Mouse (Mus musculus) left cerebral cortex, adult 2 months (tissue): Measurements from ENCODE around the gene Arl5a. TPM values are rescaled to one million over a fixed set of nuclear protein-coding genes. Genes with fewer than 3 reads are reported as not detected.

Experiments used
- DNase-seq, 2 experiments: peaks; one replicate each; pipeline ENCODE4 v3.0.0; 2021 to 2022; ENCODE audit warnings: low spot score in 2 of 2, mixed read lengths in 1 of 2; ENCODE audit errors: extremely low spot score in 1 of 2
- H3K27ac ChIP-seq: fragments of 200-600 bp; 2 replicates; pipeline ENCODE4 v1.8.1; 2022
- H3K4me3 ChIP-seq: fragments of 200-600 bp; 2 replicates; pipeline ENCODE4 v1.8.1; 2022
- CTCF ChIP-seq: fragments of 200-600 bp; IDR thresholded peaks from 2 replicates; pipeline ENCODE4 v1.8.1; 2022; ENCODE audit warnings: antibody characterized with exemption, mild to moderate bottlenecking, moderate library complexity
- intact Hi-C: fragments of 180-260 bp; cut with DNase I; formaldehyde crosslinking; loops from one replicate; pipeline ENCODE4 v1.15.1; 2025
- long read RNA-seq, 2 experiments: library from polyadenylated mRNA; stranded (forward); transcript quantifications; one replicate each; pipeline ENCODE4 v2.0.0; 2021; ENCODE audit warnings: borderline mapping rate in 2 of 2
- total RNA-seq, 2 experiments: library from RNA; stranded (reverse); gene quantifications; 2 replicates each; pipeline ENCODE4 v1.2.3; 2021

The Arl5a gene
- total RNA-seq: 10 to 100 TPM; 62.9 to 66.8 TPM
- long read RNA-seq, experiment 1, full-length matches to known transcripts: 88 of 104 reads
- long read RNA-seq, experiment 1, partial matches to known transcripts: 1 of 104 reads
- long read RNA-seq, experiment 1, other reads (novel, unspliced or antisense): 15 of 104 reads
- long read RNA-seq, experiment 2, full-length matches to known transcripts: 53 of 58 reads
- long read RNA-seq, experiment 2, partial matches to known transcripts: 0 of 58 reads
- long read RNA-seq, experiment 2, other reads (novel, unspliced or antisense): 5 of 58 reads

DNA sequence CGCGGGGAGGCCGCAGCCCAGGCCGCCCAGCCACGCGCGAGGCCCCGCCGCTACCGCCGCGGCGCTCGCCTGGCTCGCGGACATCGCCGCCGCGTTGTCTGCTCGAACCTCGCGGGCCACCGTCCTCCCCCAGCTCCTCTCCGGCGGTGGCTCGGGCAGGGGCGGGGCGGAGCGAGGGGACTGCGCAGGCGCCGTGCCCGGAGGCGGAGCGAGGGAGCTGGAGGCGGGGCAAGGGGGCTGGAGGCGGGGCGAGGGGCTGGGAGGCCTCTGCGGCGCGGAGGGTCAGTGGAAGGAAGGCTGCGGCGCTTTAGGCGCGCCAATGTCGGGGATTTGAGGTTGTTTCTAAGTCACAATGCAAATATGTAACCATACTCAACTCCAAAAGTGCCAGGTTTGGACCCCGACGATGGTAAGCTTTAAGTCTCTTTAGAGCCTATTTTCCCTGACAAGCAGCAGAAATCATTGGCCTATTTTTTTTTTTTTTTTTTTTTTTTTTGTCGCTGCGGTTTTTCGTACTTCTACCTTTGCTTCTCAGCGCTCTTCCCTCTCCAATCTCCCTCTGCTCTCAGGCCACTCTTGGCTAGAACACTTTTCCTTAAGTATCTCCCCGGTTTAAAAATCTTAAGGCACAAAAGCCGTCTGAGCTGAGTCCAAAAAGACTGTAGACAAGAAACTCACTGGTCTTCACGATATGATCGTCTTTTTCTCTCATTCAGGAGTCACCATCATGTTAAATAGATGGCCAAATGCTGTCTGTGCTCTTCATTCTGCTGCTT lies at the start of gene Arl5a:
Gene Arl5a, minus strand, starts transcription at position 155 of the 776 bp plus-strand sequence.
- Histone ChIP-seq H3K4me3 (peak within 1 kb of the TSS; percentile 94), H3K27ac (peak within 1 kb of the TSS; percentile 88)
- no peak for TF ChIP-seq CTCF
- intact Hi-C loops: loop anchor here (2.0 kb wide), 2 partner anchors 134 to 166 kb away; no protein-coding TSS in a partner anchor
- DNase-seq: peak; percentile 95 to 99

DNA sequence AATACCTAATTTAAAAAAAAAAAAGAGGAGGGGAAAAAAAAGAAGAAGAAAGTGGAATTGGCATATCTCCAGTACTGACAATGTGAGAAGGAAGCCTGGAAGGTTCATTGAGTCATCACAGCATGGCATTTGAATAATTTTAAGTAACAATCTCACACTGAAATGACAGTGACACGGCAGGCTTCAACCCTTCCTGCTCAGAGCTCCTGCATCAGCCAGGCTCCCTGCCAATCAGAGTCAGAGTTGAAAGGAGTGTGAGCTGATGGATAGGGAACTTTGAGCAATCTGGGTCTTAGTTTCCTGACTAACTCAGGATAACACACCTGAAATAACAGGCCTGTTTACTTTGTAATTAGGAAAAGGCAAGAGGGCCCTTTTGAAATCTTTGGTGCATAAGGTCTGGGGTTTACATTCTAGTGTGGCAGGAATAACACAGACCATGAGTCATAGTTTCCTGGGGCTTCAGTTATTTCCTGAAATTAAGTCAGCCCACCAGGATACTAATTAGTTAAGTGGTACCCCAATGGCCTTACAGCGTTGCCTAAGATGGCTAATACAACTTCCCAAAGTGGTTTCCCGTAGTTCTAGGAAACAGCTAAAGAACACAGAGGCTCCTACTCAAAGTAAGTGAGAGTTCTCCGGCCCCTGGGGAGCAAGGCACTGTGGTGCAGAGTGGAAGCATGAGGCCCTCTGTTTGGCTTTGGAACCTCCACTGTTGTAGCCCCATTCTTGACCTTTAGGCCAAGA lies 47.0 kb upstream of the Arl5a start:
- intact Hi-C loops: no loop called here
- Histone ChIP-seq H3K4me3 (no peak overlapping the region), H3K27ac (no peak overlapping the region)
- TF ChIP-seq CTCF: no peak
- DNase-seq: no peak

DNA sequence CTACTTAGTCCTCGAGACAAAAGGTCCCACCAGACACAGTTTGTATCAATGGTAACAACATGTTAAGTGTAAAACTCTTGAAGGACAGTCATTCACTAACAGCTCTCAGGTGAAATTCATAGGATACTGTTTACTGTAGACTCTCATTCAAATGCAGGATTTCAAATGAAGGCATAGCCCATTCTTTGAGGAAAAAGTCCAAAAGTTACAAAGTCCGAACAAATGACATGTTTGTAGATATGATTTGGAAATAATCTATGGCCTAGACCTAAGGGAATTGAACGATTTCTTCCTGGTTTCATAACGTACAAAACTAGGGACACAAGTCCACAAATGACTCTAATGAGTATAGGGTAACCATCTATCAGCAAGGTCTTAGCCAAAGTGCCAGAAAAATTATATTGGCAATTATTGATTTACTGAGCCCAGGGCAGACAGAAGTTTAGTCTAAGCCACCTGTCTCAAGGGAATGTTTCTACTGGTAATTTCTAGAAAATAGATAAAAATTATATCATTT lies 45.4 kb upstream of the Arl5a start:
- Histone ChIP-seq H3K4me3 (no peak overlapping the region), H3K27ac (no peak overlapping the region)
- intact Hi-C loops: no loop called here
- no peak for DNase-seq
- no peak for TF ChIP-seq CTCF

DNA sequence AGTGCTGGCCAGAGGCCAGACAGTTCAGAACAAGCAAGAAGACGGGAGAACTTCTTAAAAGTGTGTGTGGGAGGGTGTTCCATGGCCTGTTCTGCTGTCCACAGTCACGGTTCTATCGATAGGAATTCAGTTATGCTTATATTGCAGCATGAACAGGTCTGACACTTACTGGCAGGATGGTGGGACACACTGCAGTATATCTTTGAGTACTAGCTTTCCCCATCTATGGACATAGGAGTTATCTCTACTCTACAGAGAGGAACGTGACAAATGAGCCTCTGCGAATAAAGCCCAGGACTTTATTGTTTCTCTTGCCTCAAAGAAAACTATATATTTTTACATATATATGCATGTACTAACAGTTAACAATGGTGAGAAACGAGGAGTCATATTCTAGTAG lies 42.9 kb upstream of the Arl5a start:
- intact Hi-C loops: no loop called here

DNA sequence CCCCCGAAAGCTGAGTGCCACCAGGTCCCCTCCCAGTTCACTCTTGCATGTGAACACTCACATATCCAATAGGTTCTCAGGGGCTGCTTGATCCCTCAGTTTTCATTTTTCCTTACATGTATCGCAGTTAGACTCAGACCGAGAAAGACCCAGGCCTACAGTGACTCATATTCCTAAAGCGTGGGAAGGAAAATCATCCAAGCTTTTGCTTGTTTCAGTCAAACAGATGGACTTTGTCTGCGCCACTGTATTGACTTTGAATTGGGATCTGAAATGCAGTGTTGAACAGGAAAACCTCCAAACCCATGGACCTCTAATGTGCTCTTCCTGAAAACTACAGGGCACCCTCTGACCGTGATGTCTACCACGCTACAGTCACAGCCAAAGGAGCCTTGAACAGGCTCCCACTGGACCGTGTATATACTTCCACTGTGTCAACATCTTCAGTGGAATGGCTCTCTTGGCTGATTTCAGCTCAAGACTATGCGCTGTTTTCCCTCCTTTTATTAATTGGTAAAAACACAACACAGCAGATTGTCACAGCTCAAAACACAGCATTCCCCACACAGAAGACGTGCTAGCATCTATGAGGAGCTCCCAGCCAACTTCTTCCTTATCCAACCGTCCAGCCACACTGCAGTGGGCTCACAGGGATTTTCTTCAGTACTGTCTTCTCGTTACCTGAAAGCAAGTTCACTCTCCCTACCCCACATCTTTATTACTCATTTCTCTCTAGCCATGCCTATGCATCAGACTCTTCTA lies 36.7 kb upstream of the Arl5a start:
- TF ChIP-seq CTCF: no peak
- intact Hi-C loops: no loop called here

More for the DNA sequence above, 42.9 kb upstream of the Arl5a start:
- DNase-seq: no peak
- no peak overlapping the region for H3K4me3 ChIP-seq
- TF ChIP-seq CTCF: no peak
- no peak overlapping the region for H3K27ac ChIP-seq

DNA sequence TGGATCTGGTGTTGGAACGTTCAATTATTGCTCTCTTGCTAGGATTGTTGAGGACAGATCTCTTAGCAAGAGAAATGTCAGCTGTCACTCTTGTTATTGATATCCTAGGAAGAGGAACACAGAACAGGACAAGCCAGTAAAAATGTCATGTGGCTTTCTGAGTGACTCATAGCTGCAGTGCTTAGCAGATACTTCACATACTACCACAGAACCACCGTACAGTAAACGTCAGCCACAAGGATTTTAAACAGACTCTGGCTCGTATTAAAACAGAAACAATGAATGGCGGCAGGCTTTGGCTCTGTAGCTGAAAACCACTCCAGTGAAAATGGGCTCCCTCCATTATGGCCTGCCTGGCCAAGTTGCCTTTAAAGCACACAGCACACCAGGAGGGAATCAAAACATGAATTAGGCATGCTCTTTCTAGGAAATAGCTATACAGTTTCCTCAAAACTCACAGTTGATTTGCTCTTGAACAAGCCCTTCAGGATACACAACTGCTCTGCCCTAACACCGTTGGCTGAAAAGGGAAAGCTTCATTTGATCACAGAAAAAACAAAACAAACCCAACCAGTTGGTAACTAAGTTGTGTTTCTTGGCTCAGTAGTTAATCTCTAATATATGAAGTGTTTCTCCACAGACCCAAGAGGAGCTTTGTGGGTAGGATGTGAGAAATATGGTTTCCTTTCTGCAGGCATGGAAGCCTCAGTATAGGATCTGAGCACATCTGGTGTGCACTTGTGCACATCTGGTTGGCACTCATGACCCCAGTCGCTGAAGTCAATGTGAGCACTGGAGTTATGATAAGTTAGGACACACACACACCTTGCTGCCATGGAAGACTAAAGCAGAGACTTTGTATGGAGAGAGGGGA lies 31.1 kb upstream of the Arl5a start:
- DNase-seq: no peak
- intact Hi-C loops: no loop called here
- TF ChIP-seq CTCF: no peak
- no peak overlapping the region for H3K27ac ChIP-seq
- H3K4me3 ChIP-seq: no peak overlapping the region

More for the DNA sequence above, 36.7 kb upstream of the Arl5a start:
- no peak for DNase-seq
- no peak overlapping the region for H3K4me3 ChIP-seq
- H3K27ac ChIP-seq: peak overlapping the region; percentile 44; the same call in 1 of the 2 replicates

DNA sequence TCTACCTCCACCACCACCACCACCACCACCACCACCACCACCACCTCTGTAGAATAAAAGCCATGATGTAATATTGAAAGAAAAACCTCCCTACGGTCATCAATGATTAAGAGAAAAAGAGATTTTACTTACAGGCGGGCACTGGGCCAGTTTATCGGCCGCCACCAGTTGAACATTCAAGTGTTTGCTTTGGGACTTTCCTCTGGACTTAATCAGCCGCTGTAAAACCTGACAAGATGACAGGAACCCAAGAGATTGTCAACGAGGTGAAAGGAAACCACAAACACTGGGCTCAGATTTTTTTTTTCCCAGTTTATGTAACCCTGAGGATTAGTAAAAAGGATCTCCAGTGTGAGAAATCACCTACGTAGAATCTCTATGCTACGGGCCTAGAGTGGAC lies 25.1 kb upstream of the Arl5a start:
- intact Hi-C loops: no loop called here
- TF ChIP-seq CTCF: no peak
- DNase-seq: no peak
- Histone ChIP-seq H3K4me3 (no peak overlapping the region), H3K27ac (no peak overlapping the region)

DNA sequence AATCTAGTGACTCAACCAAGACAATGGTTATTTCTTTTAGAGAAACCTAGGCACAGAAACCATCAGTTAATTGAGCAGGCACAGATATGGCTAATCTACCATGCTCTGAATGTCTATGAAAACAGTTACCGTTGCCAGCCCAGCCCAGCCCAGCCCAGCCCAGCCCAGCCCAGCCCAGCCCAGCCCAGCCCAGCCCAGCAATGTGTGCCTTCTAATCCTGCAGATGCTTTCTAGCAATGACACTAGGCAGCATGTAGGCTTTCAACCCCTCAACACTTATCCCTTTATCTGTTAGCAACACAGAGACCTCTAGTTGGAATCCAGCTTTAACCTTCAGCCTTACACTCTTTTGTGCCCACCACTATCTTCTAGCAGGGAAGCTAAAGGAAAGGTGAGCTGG lies 24.2 kb upstream of the Arl5a start:
- no peak for DNase-seq
- H3K27ac ChIP-seq: no peak overlapping the region
- intact Hi-C loops: no loop called here
- H3K4me3 ChIP-seq: no peak overlapping the region
- no peak for TF ChIP-seq CTCF

DNA sequence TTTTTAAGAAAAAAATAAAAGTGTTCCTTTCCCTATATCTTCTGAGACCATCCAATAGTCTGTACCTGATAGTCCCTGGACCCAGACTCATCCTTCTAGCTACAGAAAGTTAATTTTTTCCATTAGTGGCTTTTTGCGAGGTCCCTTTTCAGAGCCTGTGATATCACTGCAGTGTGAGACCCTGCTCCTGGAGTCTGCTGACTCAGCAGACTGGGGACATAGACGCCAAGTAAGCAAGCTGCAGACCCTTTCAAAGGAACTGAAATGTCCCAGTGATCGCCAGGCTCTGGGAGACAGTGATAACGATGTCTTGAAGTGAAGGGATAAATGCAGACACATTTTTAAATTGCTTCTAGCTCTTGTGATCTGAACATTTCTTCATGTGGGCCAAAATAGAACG lies 21.9 kb upstream of the Arl5a start:
- DNase-seq: no peak
- Histone ChIP-seq H3K27ac (no peak overlapping the region), H3K4me3 (no peak overlapping the region)
- no peak for TF ChIP-seq CTCF
- intact Hi-C loops: no loop called here

DNA sequence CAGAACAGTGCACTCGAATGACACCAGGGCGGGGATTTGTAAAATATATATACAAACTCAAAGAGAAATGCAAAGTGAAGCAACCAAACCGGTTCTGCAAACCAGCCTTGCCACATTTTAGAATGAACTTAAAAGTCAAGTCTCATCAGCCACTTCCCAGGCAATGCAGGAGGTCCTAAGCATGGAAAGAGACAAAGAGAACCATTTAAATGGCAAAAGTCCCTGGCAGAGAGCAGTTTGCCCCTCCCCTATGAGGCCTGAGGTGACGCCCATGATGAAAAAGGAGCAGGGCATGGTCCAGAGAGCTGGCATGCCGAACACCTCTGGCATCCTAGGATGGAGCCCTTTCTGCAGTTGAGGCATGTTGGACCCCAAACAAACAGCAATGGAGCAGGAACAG lies 17.4 kb upstream of the Arl5a start:
- intact Hi-C loops: no loop called here
- no peak for DNase-seq
- no peak overlapping the region for H3K4me3 ChIP-seq
- TF ChIP-seq CTCF: no peak
- no peak overlapping the region for H3K27ac ChIP-seq
